Mouse (Mus musculus) heart, embryonic 12.5 days (tissue): ENCODE measurements at regions not wholly inside any gene's neighbourhood (a gene's known extent, or its start where the extent isn't known, plus 50 kb on each side); places are given as distances from the start of the nearest gene placed in this dataset.
"Not testable (repeated sequence)": the region's sequence is repeated elsewhere in the genome, so short reads cannot be mapped to it uniquely, and the experiment has no call there.

Experiments used
- ATAC-seq: fragments of 200-750 bp; cut with Nextera tagmentation; 2 replicates; pipeline ENCODE4 v1.8.0; 2017; ENCODE audit warnings: moderate TSS enrichment, moderate library complexity; ENCODE audit not compliant: insufficient number of reproducible peaks, low FRiP score
- H3K27ac ChIP-seq: fragments of 300-500 bp; sonication (generic); 2 replicates; pipeline ENCODE4 v1.5.1; 2016; ENCODE audit warnings: mild to moderate bottlenecking, moderate library complexity; ENCODE audit not compliant: poor library complexity, severe bottlenecking
- H3K27me3 ChIP-seq: fragments of 300-500 bp; sonication (generic); replicated peaks from 2 replicates; pipeline ENCODE4 v1.6.1; 2016; ENCODE audit warnings: mild to moderate bottlenecking, moderate library complexity
- H3K36me3 ChIP-seq: fragments of 300-500 bp; sonication (generic); 2 replicates; pipeline ENCODE4 v1.6.1; 2016; ENCODE audit warnings: mild to moderate bottlenecking, moderate library complexity
- H3K4me1 ChIP-seq: fragments of 300-500 bp; sonication (generic); replicated peaks from 2 replicates; pipeline ENCODE4 v1.6.1; 2016; ENCODE audit warnings: mild to moderate bottlenecking
- H3K4me2 ChIP-seq: fragments of 300-500 bp; sonication (generic); 2 replicates; pipeline ENCODE4 v1.6.1; 2016; ENCODE audit warnings: mild to moderate bottlenecking, moderate library complexity
- H3K4me3 ChIP-seq: fragments of 300-500 bp; sonication (generic); 2 replicates; pipeline ENCODE4 v1.5.1; 2016; ENCODE audit warnings: mild to moderate bottlenecking
- H3K9ac ChIP-seq: fragments of 300-500 bp; sonication (generic); 2 replicates; pipeline ENCODE4 v1.6.1; 2016; ENCODE audit warnings: mild to moderate bottlenecking, moderate library complexity
- H3K9me3 ChIP-seq: fragments of 300-500 bp; sonication (generic); replicated peaks from 2 replicates; pipeline ENCODE4 v1.6.1; 2016; ENCODE audit warnings: mild to moderate bottlenecking, moderate library complexity
- WGBS: fragments of 180-500 bp; shearing (Covaris S2); methylation state at CpG from one replicate; pipeline ENCODE4 v1.1.7; 2016; 5-methylcytosine and 5-hydroxymethylcytosine counted together

- no peaks in the 10 kb centered on the region for H3K4me1 ChIP-seq
- no peaks in the 10 kb centered on the region for H3K36me3 ChIP-seq
- 64% methylated on average over 7 of the region's 7 CpGs for WGBS
- H3K27me3 ChIP-seq = no peaks in the 10 kb centered on the region
- no peak overlapping the region for H3K4me2 ChIP-seq
- no peak overlapping the region for H3K27ac ChIP-seq
- H3K4me3 ChIP-seq = no peak overlapping the region
- no peak overlapping the region for H3K9ac ChIP-seq
- ATAC-seq = no peak
- H3K9me3 ChIP-seq = no peaks in the 10 kb centered on the region
Observed at GRCm38 (mm10) chr9:113123004-113123692, 584.9 kb downstream of the Pdcd6ip start.

DNA sequence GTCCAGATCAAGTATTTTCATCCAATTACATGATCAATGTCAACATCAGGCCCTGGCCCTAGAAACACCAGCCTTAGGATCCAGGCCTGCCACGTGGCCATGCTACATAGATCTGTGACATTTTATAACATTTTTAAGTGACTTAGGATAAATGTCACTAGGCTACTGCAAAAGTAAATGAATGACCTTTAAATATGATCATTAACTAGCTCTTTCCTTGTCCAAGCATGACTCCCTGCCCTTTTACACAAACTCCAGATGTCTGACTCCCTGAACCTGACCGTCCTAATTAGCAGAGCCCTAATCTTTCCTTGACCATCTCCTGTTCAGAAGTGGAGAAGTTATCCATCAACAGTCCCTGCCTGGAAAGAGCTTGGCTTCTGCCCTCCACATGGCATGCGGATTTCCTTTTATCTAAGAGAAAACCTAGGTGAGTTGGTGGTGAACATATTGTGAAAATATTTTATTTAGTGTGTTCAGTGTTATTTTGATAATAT lies 585.8 kb downstream of the Pdcd6ip start:
- no peaks in the 10 kb centered on the region for H3K4me1 ChIP-seq
- no peak overlapping the region for H3K27ac ChIP-seq
- no peaks in the 10 kb centered on the region for H3K36me3 ChIP-seq
- WGBS = 81% methylated on average over 3 of the region's 3 CpGs
- H3K4me2 ChIP-seq = no peak overlapping the region
- no peak overlapping the region for H3K9ac ChIP-seq
- no peaks in the 10 kb centered on the region for H3K27me3 ChIP-seq
- H3K9me3 ChIP-seq = no peaks in the 10 kb centered on the region
- H3K4me3 ChIP-seq = no peak overlapping the region
- no peak for ATAC-seq

GRCm38 (mm10) chr9:113120385-113120784 lies 587.7 kb downstream of the Pdcd6ip start:
- Histone ChIP-seq H3K27ac (no peak overlapping the region), H3K4me3 (no peak overlapping the region), H3K9me3 (no peaks in the 10 kb centered on the region), H3K36me3 (no peaks in the 10 kb centered on the region), H3K4me2 (no peak overlapping the region), H3K27me3 (no peaks in the 10 kb centered on the region), H3K9ac (no peak overlapping the region), H3K4me1 (no peaks in the 10 kb centered on the region)
- ATAC-seq = no peak

DNA sequence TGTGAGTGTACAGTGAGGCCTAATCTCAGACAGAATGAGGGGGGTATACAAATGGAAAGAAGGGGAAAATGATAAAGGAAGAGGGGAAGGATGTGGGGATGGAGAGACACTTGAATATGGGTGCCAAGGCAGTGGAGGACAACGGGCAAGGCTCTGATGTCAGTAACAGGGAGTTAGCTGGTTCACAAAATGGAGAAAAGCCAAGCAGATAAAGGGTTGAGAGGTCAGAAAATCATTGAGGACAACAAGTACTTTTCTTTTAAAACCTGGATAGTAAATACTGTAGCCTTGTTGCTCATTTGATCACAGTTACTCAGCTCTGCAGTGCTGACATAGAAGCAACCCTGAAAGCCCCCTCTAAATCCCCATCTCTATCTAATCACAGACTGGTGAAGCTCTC lies 588.3 kb downstream of the Pdcd6ip start:
- ATAC-seq = no peak
- Histone ChIP-seq H3K36me3 (no peaks in the 10 kb centered on the region), H3K27ac (no peak overlapping the region), H3K9ac (no peak overlapping the region), H3K9me3 (no peaks in the 10 kb centered on the region), H3K4me3 (no peak overlapping the region), H3K4me1 (no peaks in the 10 kb centered on the region), H3K4me2 (no peak overlapping the region), H3K27me3 (no peaks in the 10 kb centered on the region)
- WGBS = 59% methylated on average over 1 of the region's 1 CpGs

DNA sequence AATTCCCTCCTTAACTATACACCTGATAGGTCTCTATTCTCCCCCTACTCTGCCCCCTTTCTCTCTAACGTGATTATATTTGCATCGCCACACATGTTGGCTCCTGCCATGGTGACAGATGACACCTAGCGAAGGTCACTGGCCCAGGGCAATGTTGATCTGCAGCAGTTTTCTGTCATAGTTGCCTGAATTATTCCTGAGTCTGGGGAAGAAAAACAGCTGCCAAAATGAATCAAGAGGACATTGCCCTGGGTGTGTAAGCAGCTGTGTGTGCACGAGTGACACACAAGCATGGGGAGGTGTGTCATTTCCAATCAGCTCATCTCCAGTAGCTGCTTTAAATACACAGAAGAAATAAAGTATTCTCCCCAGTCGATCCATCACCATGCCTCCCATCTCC lies 592.5 kb downstream of the Pdcd6ip start:
- 72% methylated on average over 5 of the region's 5 CpGs for WGBS
- H3K27me3 ChIP-seq = no peaks in the 10 kb centered on the region

DNA sequence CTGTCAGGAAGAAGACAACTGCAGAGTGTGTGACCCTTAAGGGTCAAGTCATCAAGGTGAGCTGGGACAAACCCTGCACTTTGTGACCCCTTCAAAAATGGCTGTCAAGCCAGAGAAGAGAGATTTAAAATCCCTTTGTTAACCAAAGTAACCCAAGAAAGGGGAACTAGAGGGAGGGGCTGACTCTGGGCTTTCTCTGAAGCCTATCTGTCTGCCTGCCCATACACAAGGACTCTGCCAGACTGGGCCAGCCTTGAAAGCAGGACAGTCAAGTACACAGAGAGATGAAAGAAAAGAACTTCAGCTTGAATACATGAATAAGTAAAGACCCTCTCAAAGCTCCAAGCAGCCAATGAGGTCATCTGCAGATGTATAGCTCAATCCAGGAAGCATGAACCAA lies 595.3 kb downstream of the Pdcd6ip start:
- ATAC-seq = no peak
- no peak overlapping the region for H3K4me2 ChIP-seq
- no peak overlapping the region for H3K4me3 ChIP-seq
- H3K36me3 ChIP-seq = no peaks in the 10 kb centered on the region
- no peak overlapping the region for H3K9ac ChIP-seq
- no peaks in the 10 kb centered on the region for H3K9me3 ChIP-seq
- H3K27me3 ChIP-seq = no peaks in the 10 kb centered on the region
- no peak overlapping the region for H3K27ac ChIP-seq
- peaks cover 9% of the 10 kb centered on the region; the same call in 1 of the 2 replicates for H3K4me1 ChIP-seq

More for the DNA sequence above, 592.5 kb downstream of the Pdcd6ip start:
- ATAC-seq = no peak
- H3K4me3 ChIP-seq = no peak overlapping the region
- H3K9me3 ChIP-seq = no peaks in the 10 kb centered on the region
- H3K4me2 ChIP-seq = no peak overlapping the region
- H3K27ac ChIP-seq = no peak overlapping the region
- peaks cover 9% of the 10 kb centered on the region; the same call in 1 of the 2 replicates for H3K4me1 ChIP-seq
- no peak overlapping the region for H3K9ac ChIP-seq
- no peaks in the 10 kb centered on the region for H3K36me3 ChIP-seq

- WGBS = 77% methylated on average over 1 of the region's 1 CpGs
- no peak for ATAC-seq
- no peak overlapping the region for H3K27ac ChIP-seq
- H3K4me3 ChIP-seq = no peak overlapping the region
- no peaks in the 10 kb centered on the region for H3K36me3 ChIP-seq
- H3K9me3 ChIP-seq = 0 out of 2 replicates have a peak, but pooled peaks cover 4% of the 10 kb centered on the region
- H3K4me1 ChIP-seq = peaks cover 9% of the 10 kb centered on the region
- H3K9ac ChIP-seq = no peak overlapping the region
- H3K27me3 ChIP-seq = no peaks in the 10 kb centered on the region
- H3K4me2 ChIP-seq = no peak overlapping the region
Observed at GRCm38 (mm10) chr9:113101733-113102132, 606.3 kb downstream of the Pdcd6ip start.

- no peak overlapping the region for H3K27ac ChIP-seq
- 74% methylated on average over 4 of the region's 4 CpGs for WGBS
Observed at GRCm38 (mm10) chr9:113100641-113101040, 607.4 kb downstream of the Pdcd6ip start.

GRCm38 (mm10) chr9:113095421-113095820 lies 612.6 kb downstream of the Pdcd6ip start:
- 85% methylated on average over 1 of the region's 1 CpGs for WGBS
- H3K9me3 ChIP-seq = peaks cover 11% of the 10 kb centered on the region
- not testable (repeated sequence) for H3K4me2 ChIP-seq, H3K27me3 ChIP-seq, H3K9ac ChIP-seq, H3K36me3 ChIP-seq, H3K4me3 ChIP-seq, ATAC-seq, H3K27ac ChIP-seq, H3K4me1 ChIP-seq

More at GRCm38 (mm10) chr9:113100641-113101040, 607.4 kb downstream of the Pdcd6ip start:
- Histone ChIP-seq H3K4me3 (no peak overlapping the region), H3K36me3 (no peaks in the 10 kb centered on the region), H3K4me1 (no peaks in the 10 kb centered on the region), H3K9ac (no peak overlapping the region), H3K4me2 (no peak overlapping the region), H3K27me3 (no peaks in the 10 kb centered on the region), H3K9me3 (peaks cover 11% of the 10 kb centered on the region)
- ATAC-seq = no peak

GRCm38 (mm10) chr9:113093863-113094390 lies 614.1 kb downstream of the Pdcd6ip start:
- Histone ChIP-seq H3K9me3 (peaks cover 11% of the 10 kb centered on the region), H3K4me1 (no peaks in the 10 kb centered on the region), H3K4me3 (no peak overlapping the region), H3K36me3 (no peaks in the 10 kb centered on the region), H3K4me2 (no peak overlapping the region), H3K9ac (no peak overlapping the region), H3K27me3 (no peaks in the 10 kb centered on the region), H3K27ac (no peak overlapping the region)
- ATAC-seq = no peak
- WGBS = 74% methylated on average over 13 of the region's 13 CpGs

GRCm38 (mm10) chr9:113091881-113092280 lies 616.2 kb downstream of the Pdcd6ip start:
- 83% methylated on average over 5 of the region's 5 CpGs for WGBS
- no peaks in the 10 kb centered on the region for H3K36me3 ChIP-seq
- no peak for ATAC-seq

DNA sequence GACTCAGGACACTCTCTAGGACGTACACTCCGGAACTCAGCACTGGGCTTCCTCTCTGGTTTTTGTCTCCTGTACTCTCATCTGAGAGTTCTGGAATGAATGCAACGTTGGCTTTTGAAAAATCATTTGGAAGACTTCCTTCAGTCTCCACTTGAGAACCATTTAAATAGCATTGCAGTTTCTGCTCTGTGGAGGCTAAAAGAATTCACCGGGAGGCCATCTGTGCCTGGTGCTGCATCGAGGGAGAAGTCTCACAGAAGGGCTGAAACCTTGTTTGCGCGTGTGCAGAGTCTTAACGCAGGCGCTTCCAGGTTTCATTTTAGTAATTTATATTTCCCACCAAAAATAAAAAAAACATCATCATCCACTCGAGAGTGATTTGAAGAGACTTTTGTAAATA lies 620.3 kb downstream of the Pdcd6ip start:
- Histone ChIP-seq H3K9ac (no peak overlapping the region), H3K9me3 (no peaks in the 10 kb centered on the region), H3K4me1 (no peaks in the 10 kb centered on the region), H3K27me3 (no peaks in the 10 kb centered on the region), H3K4me3 (no peak overlapping the region), H3K27ac (no peak overlapping the region), H3K4me2 (no peak overlapping the region), H3K36me3 (no peaks in the 10 kb centered on the region)
- no peak for ATAC-seq
- 83% methylated on average over 10 of the region's 10 CpGs for WGBS

More at GRCm38 (mm10) chr9:113091881-113092280, 616.2 kb downstream of the Pdcd6ip start:
- Histone ChIP-seq H3K4me2 (no peak overlapping the region), H3K4me3 (no peak overlapping the region), H3K9me3 (peaks cover 8% of the 10 kb centered on the region), H3K9ac (no peak overlapping the region), H3K4me1 (no peaks in the 10 kb centered on the region), H3K27ac (no peak overlapping the region), H3K27me3 (no peaks in the 10 kb centered on the region)
